Mouse (Mus musculus): ENCODE data around the gene Calu.

Calu gene

GRCm38 (mm10) chr6:29420596-29420995 lies 72.7 kb downstream of the Calu start:
- no peak for DNase-seq (ENCODE audit: low read depth, low spot score)

- DNase-seq (ENCODE audit: low read depth, low spot score): no peak
Observed at GRCm38 (mm10) chr6:29425118-29425517, 77.2 kb downstream of the Calu start.

- no peak for DNase-seq (ENCODE audit: low read depth, low spot score)
Observed at GRCm38 (mm10) chr6:29426331-29426730, 78.5 kb downstream of the Calu start.
